Comparison of ENCODE assay signal across 8 mouse cellular contexts in genomic region chr2:48001800-48002507, GRCm38 (mm10).
A peak's percentile ranks its signal among the peaks of the same experiment; 100 is the strongest.
DNase-seq lines count a peak whose midpoint lies in the region; ATAC-seq and TF ChIP-seq lines count a peak whose summit lies in the region.

No protein-coding gene starts in this region.

- TF ChIP-seq CTCF in liver, embryonic 14.5 days (IDR thresholded peaks at IDR 0.05; ENCODE audit: low read depth), result peak; percentile 30; the same call in 1 of the 2 replicates
- TF ChIP-seq CTCF in stomach, postnatal 0 days (IDR thresholded peaks at IDR 0.05; ENCODE audit: low read depth), result peak; percentile 84

- H3K9ac ChIP-seq in liver, embryonic 14.5 days (replicated peaks), result no peak overlapping the region
- H3K9ac ChIP-seq in embryonic facial prominence, embryonic 14.5 days (ENCODE audit: low read depth, low read length), result no peak overlapping the region
- no peak overlapping the region for H3K9ac ChIP-seq in hindbrain, embryonic 15.5 days
- H3K9ac ChIP-seq in stomach, postnatal 0 days (ENCODE audit: low read length), result no peak overlapping the region

- H3K4me3 ChIP-seq in liver, embryonic 14.5 days (ENCODE audit: insufficient read depth in 1 of 2, low read depth in 2 of 2, low read length in 2 of 2), result no peak overlapping the region
- no peak overlapping the region for H3K4me3 ChIP-seq in embryonic facial prominence, embryonic 14.5 days (ENCODE audit: low read depth, low read length)
- no peak overlapping the region for H3K4me3 ChIP-seq in hindbrain, embryonic 15.5 days
- H3K4me3 ChIP-seq in stomach, postnatal 0 days (ENCODE audit: low read depth, low read length), result no peak overlapping the region

- peak; percentile 1 to 7 (median 3) for DNase-seq in liver, embryonic 14.5 days (ENCODE audit: low read depth in 3 of 3, low spot score in 3 of 3)
- DNase-seq in liver (no peak), adipocyte (ENCODE audit: low spot score) (peak; percentile 85)
- peak; percentile 80 for DNase-seq in embryonic facial prominence, embryonic 14.5 days (ENCODE audit: low spot score)
- peak; percentile 72 for DNase-seq in layer of hippocampus, adult 9-10 months (ENCODE audit: low spot score)
- DNase-seq in stomach, postnatal 0 days (ENCODE audit: low spot score), result peak; percentile 19

- no peak for ATAC-seq in liver, embryonic 14.5 days (ENCODE audit: insufficient read depth)
- peak; percentile 71; the same call in 1 of the 2 replicates for ATAC-seq in embryonic facial prominence, embryonic 14.5 days (ENCODE audit: low read depth)
- ATAC-seq in hindbrain, embryonic 15.5 days (ENCODE audit: low FRiP score, low read depth), result peak; percentile 90
- ATAC-seq in megakaryocyte, adult 5-6 weeks (ENCODE audit: poor library complexity, severe bottlenecking), result peak; percentile 90
- ATAC-seq in stomach, postnatal 0 days (ENCODE audit: low FRiP score, low TSS enrichment), result peak; percentile 82

- no peaks in the 10 kb centered on the region for H3K9me3 ChIP-seq in liver, embryonic 14.5 days (ENCODE audit: control insufficient read depth, low read length)
- H3K9me3 ChIP-seq in embryonic facial prominence, embryonic 14.5 days (ENCODE audit: control insufficient read depth, low read length), result no peaks in the 10 kb centered on the region
- H3K9me3 ChIP-seq in hindbrain, embryonic 15.5 days, result no peaks in the 10 kb centered on the region
- H3K9me3 ChIP-seq in stomach, postnatal 0 days (ENCODE audit: control insufficient read depth, low read length), result no peaks in the 10 kb centered on the region

- no peaks in the 10 kb centered on the region for H3K36me3 ChIP-seq in liver, embryonic 14.5 days (replicated peaks; ENCODE audit: control insufficient read depth, insufficient read depth, low read depth)
- H3K36me3 ChIP-seq in embryonic facial prominence, embryonic 14.5 days (ENCODE audit: control insufficient read depth, insufficient read depth, low read length), result no peaks in the 10 kb centered on the region
- H3K36me3 ChIP-seq in hindbrain, embryonic 15.5 days, result no peaks in the 10 kb centered on the region
- no peaks in the 10 kb centered on the region for H3K36me3 ChIP-seq in stomach, postnatal 0 days (ENCODE audit: control insufficient read depth, insufficient read depth, low read length)

- no peaks in the 10 kb centered on the region for H3K4me1 ChIP-seq in liver, embryonic 14.5 days (replicated peaks; ENCODE audit: control insufficient read depth in 2 of 2, insufficient read depth in 2 of 2, low read length in 1 of 2)
- H3K4me1 ChIP-seq in embryonic facial prominence, embryonic 14.5 days (ENCODE audit: control insufficient read depth, insufficient read depth, low read length), result no peaks in the 10 kb centered on the region
- no peaks in the 10 kb centered on the region for H3K4me1 ChIP-seq in hindbrain, embryonic 15.5 days (replicated peaks)
- H3K4me1 ChIP-seq in stomach, postnatal 0 days (replicated peaks; ENCODE audit: control insufficient read depth, insufficient read depth), result no peaks in the 10 kb centered on the region

- H3K27me3 ChIP-seq in liver, embryonic 14.5 days (ENCODE audit: control insufficient read depth, insufficient read depth, low read length), result no peaks in the 10 kb centered on the region
- no peaks in the 10 kb centered on the region for H3K27me3 ChIP-seq in embryonic facial prominence, embryonic 14.5 days (replicated peaks; ENCODE audit: control insufficient read depth, insufficient read depth, low read length)
- H3K27me3 ChIP-seq in hindbrain, embryonic 15.5 days, result no peaks in the 10 kb centered on the region
- no peaks in the 10 kb centered on the region for H3K27me3 ChIP-seq in stomach, postnatal 0 days (ENCODE audit: control insufficient read depth, insufficient read depth, low read length)

- H3K4me2 ChIP-seq in liver, embryonic 14.5 days (ENCODE audit: low read depth), result no peak overlapping the region
- 0 out of 2 replicates have a peak overlapping the region, but pooled peaks have one; percentile 1 for H3K4me2 ChIP-seq in embryonic facial prominence, embryonic 14.5 days (ENCODE audit: low read depth, low read length)
- no peak overlapping the region for H3K4me2 ChIP-seq in hindbrain, embryonic 15.5 days
- H3K4me2 ChIP-seq in stomach, postnatal 0 days (replicated peaks; ENCODE audit: low read depth), result no peak overlapping the region; the same call in 1 of the 2 replicates

- WGBS in liver, embryonic 14.5 days (ENCODE audit: insufficient replicate concordance), result 36% methylated on average over 11 of the region's 11 CpGs
- 30% methylated on average over 11 of the region's 11 CpGs for WGBS in embryonic facial prominence, embryonic 14.5 days
- WGBS in hindbrain, embryonic 15.5 days, result 51% methylated on average over 11 of the region's 11 CpGs
- WGBS in stomach, postnatal 0 days, result 14% methylated on average over 11 of the region's 11 CpGs

- no peak overlapping the region for H3K27ac ChIP-seq in liver, embryonic 14.5 days
- no peak overlapping the region for H3K27ac ChIP-seq in embryonic facial prominence, embryonic 14.5 days (replicated peaks; ENCODE audit: low read depth, low read length)
- H3K27ac ChIP-seq in hindbrain, embryonic 15.5 days (replicated peaks), result no peak overlapping the region
- H3K27ac ChIP-seq in stomach, postnatal 0 days (replicated peaks), result no peak overlapping the region

- TF ChIP-seq EP300 in liver, embryonic 14.5 days (IDR thresholded peaks at IDR 0.05; ENCODE audit: low read depth), result no peak
- TF ChIP-seq EP300 in stomach, postnatal 0 days (optimal IDR thresholded peaks at IDR 0.05), result no peak
